Mouse (Mus musculus): Measurements from ENCODE around the gene Phc2.

GRCm38 (mm10) chr4:128712941-128713340 lies 58.4 kb downstream of the Phc2 start:
- TF ChIP-seq MAFK (IDR thresholded peaks at IDR 0.05; ENCODE audit: insufficient read depth, low read depth, low read length) (no peak), CHD2 (IDR thresholded peaks at IDR 0.05; ENCODE audit: low read depth, low read length) (no peak), HCFC1 (IDR thresholded peaks at IDR 0.05; ENCODE audit: borderline replicate concordance, insufficient read depth, low read length) (no peak), ZNF384 (IDR thresholded peaks at IDR 0.05; ENCODE audit: low read depth, low read length) (no peak)

Measured in ES-E14 (cell line).